Mouse (Mus musculus): ENCODE measurements at regions not wholly inside any gene's neighbourhood (a gene's known extent, or its start where the extent isn't known, plus 50 kb on each side); places are given as distances from the start of the nearest gene placed in this dataset.
"Not testable (repeated sequence)": the region's sequence is repeated elsewhere in the genome, so short reads cannot be mapped to it uniquely, and the experiment has no call there.

GRCm38 (mm10) chr3:21149618-21150017 lies 782.6 kb upstream of the Agtr1b start:
- no peak for ATAC-seq (ENCODE audit: insufficient number of reproducible peaks, low FRiP score, low TSS enrichment)

- no peak for ATAC-seq (ENCODE audit: insufficient number of reproducible peaks, low FRiP score, low TSS enrichment)
These were observed 762.0 kb upstream of the Agtr1b start for GRCm38 (mm10) chr3:21128821-21129504.

GRCm38 (mm10) chr3:21126191-21126590 lies 759.2 kb upstream of the Agtr1b start:
- no peak for ATAC-seq (ENCODE audit: insufficient number of reproducible peaks, low FRiP score, low TSS enrichment)

- no peak for ATAC-seq (ENCODE audit: insufficient number of reproducible peaks, low FRiP score, low TSS enrichment)
These were observed 751.4 kb upstream of the Agtr1b start for GRCm38 (mm10) chr3:21118164-21118902.

GRCm38 (mm10) chr3:21111735-21112518 lies 745.0 kb upstream of the Agtr1b start:
- no peak for ATAC-seq (ENCODE audit: insufficient number of reproducible peaks, low FRiP score, low TSS enrichment)

GRCm38 (mm10) chr3:21090206-21090605 lies 723.2 kb upstream of the Agtr1b start:
- ATAC-seq (ENCODE audit: insufficient number of reproducible peaks, low FRiP score, low TSS enrichment): no peak

- no peak for ATAC-seq (ENCODE audit: insufficient number of reproducible peaks, low FRiP score, low TSS enrichment)
These were observed 719.4 kb upstream of the Agtr1b start for GRCm38 (mm10) chr3:21086426-21086825.

GRCm38 (mm10) chr3:21077548-21077947 lies 710.6 kb upstream of the Agtr1b start:
- ATAC-seq (ENCODE audit: insufficient number of reproducible peaks, low FRiP score, low TSS enrichment): no peak

- not testable (repeated sequence) for ATAC-seq (ENCODE audit: insufficient number of reproducible peaks, low FRiP score, low TSS enrichment)
These were observed 686.4 kb upstream of the Agtr1b start for GRCm38 (mm10) chr3:21053337-21053736.

- peak; percentile 61; the same call in 1 of the 2 replicates for ATAC-seq (ENCODE audit: insufficient number of reproducible peaks, low FRiP score, low TSS enrichment)
These were observed 682.4 kb upstream of the Agtr1b start for GRCm38 (mm10) chr3:21049365-21049764.

- ATAC-seq (ENCODE audit: insufficient number of reproducible peaks, low FRiP score, low TSS enrichment): no peak
These were observed 679.0 kb upstream of the Agtr1b start for GRCm38 (mm10) chr3:21045981-21046380.

- ATAC-seq (ENCODE audit: insufficient number of reproducible peaks, low FRiP score, low TSS enrichment): no peak
These were observed 658.9 kb upstream of the Agtr1b start for GRCm38 (mm10) chr3:21025876-21026275.

GRCm38 (mm10) chr3:21020946-21021345 lies 654.0 kb upstream of the Agtr1b start:
- no peak for ATAC-seq (ENCODE audit: insufficient number of reproducible peaks, low FRiP score, low TSS enrichment)

- no peak for ATAC-seq (ENCODE audit: insufficient number of reproducible peaks, low FRiP score, low TSS enrichment)
These were observed 653.3 kb upstream of the Agtr1b start for GRCm38 (mm10) chr3:21020297-21020696.

- no peak for ATAC-seq (ENCODE audit: insufficient number of reproducible peaks, low FRiP score, low TSS enrichment)
These were observed 642.7 kb upstream of the Agtr1b start for GRCm38 (mm10) chr3:21009650-21010049.

GRCm38 (mm10) chr3:20998295-20998694 lies 631.3 kb upstream of the Agtr1b start:
- no peak for ATAC-seq (ENCODE audit: insufficient number of reproducible peaks, low FRiP score, low TSS enrichment)

GRCm38 (mm10) chr3:20989486-20989970 lies 622.6 kb upstream of the Agtr1b start:
- ATAC-seq (ENCODE audit: insufficient number of reproducible peaks, low FRiP score, low TSS enrichment): no peak

- ATAC-seq (ENCODE audit: insufficient number of reproducible peaks, low FRiP score, low TSS enrichment): no peak; the same call in 1 of the 2 replicates
These were observed 620.0 kb upstream of the Agtr1b start for GRCm38 (mm10) chr3:20986942-20987341.

- peak; percentile 75 for ATAC-seq (ENCODE audit: insufficient number of reproducible peaks, low FRiP score, low TSS enrichment)
These were observed 619.4 kb upstream of the Agtr1b start for GRCm38 (mm10) chr3:20986377-20986727.

GRCm38 (mm10) chr3:20985682-20986376 lies 618.9 kb upstream of the Agtr1b start:
- peak; percentile 46 for ATAC-seq (ENCODE audit: insufficient number of reproducible peaks, low FRiP score, low TSS enrichment)

Measured in cerebellum, adult (tissue).